Mouse (Mus musculus) limb, embryonic 15.5 days (tissue): ENCODE measurements around the gene Pradc1. TPM values are rescaled to one million over a fixed set of nuclear protein-coding genes. Genes with fewer than 3 reads are reported as not detected.
"Not testable (repeated sequence)": the region's sequence is repeated elsewhere in the genome, so short reads cannot be mapped to it uniquely, and the experiment has no call there.

Experiments
- ATAC-seq: fragments of 200-750 bp; cut with Nextera tagmentation; 2 replicates; pipeline ENCODE4 v1.8.0; 2017; ENCODE audit warnings: low read depth, moderate TSS enrichment; ENCODE audit not compliant: insufficient number of reproducible peaks, low FRiP score, low TSS enrichment
- H3K27ac ChIP-seq: fragments of 300-500 bp; sonication (generic); 2 replicates; pipeline ENCODE4 v1.5.1; 2015; ENCODE audit warnings: moderate library complexity, mild to moderate bottlenecking, inconsistent platforms
- H3K27me3 ChIP-seq: fragments of 300-500 bp; sonication (generic); 2 replicates; pipeline ENCODE4 v1.6.1; 2015; ENCODE audit warnings: inconsistent platforms
- H3K36me3 ChIP-seq: fragments of 300-500 bp; sonication (generic); 2 replicates; pipeline ENCODE4 v1.6.1; 2015; ENCODE audit warnings: inconsistent platforms
- H3K4me1 ChIP-seq: fragments of 300-500 bp; sonication (generic); 2 replicates; pipeline ENCODE4 v1.6.1; 2015; ENCODE audit warnings: inconsistent platforms
- H3K4me2 ChIP-seq: fragments of 300-500 bp; sonication (generic); 2 replicates; pipeline ENCODE4 v1.6.1; 2015; ENCODE audit warnings: mild to moderate bottlenecking, inconsistent platforms
- H3K4me3 ChIP-seq: fragments of 300-500 bp; sonication (generic); 2 replicates; pipeline ENCODE4 v1.5.1; 2015; ENCODE audit warnings: mild to moderate bottlenecking, inconsistent platforms
- H3K9ac ChIP-seq: fragments of 300-500 bp; sonication (generic); 2 replicates; pipeline ENCODE4 v1.6.1; 2015; ENCODE audit warnings: inconsistent platforms
- H3K9me3 ChIP-seq: fragments of 300-500 bp; sonication (generic); 2 replicates; pipeline ENCODE4 v1.6.1; 2016; ENCODE audit warnings: inconsistent platforms
- WGBS: fragments of 180-500 bp; shearing (Covaris S2); methylation state at CpG from one replicate; pipeline ENCODE4 v1.1.7; 2015; 5-methylcytosine and 5-hydroxymethylcytosine counted together
- polyA plus RNA-seq: library from polyadenylated mRNA; unstranded; fragments of >200 nt; fragmentation: Nextera tagmentation; extraction: Ambion mirVana; gene quantifications from 2 replicates; pipeline ENCODE4 v1.2.1, GENCODE M21; 2015

Gene Pradc1
- polyA plus RNA-seq, 1 experiment from 2014 or later = 37.2 TPM

DNA sequence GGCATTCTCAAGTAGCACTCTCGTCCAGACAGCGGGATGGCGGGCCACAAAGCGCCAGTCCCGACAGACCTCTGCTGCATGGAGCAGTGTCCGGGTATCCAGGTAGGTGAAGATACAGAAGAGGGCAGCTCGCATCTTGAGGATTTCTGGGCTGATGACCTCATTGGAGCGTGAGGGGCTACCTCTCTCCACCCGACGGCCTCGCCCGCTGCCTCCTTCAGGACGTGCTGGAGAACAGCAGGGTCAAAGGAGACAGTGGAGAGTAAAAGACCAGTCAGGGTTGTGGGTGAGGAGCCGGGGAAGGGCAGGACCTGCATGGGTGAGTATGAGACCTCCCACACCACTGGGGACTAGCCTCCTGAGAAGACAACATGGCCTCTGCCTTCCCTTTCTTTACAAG lies 26.6 kb upstream of the Pradc1 start:
- Histone ChIP-seq H3K9ac (no peak overlapping the region), H3K36me3 (no peaks in the 10 kb centered on the region)

DNA sequence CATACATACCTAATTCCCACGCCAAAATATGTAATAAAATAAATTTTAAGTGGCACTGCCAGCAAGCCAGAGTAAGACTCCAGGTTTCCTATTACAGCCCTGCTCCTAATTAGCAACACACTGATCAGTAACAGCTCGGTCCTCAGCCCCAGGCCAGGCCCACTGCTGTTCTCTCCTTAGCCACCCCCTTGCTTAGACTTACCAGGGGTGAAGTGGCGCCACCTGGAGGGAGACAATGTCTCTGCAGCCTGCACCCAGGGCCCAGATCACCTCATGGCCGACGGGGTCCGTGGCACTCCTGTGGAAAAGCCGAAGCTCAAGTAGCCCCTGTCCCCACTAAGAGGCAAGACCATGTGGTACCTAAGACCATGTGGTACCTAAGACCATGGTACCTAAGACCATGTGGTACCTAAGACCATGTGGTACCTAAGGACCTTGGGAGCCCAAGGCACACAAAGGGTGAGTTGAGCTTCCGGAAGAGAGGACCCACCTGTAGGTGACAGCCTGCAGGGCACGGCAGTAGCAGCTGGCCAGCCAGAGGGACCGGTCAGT lies 25.7 kb upstream of the Pradc1 start:
- no peaks in the 10 kb centered on the region for H3K36me3 ChIP-seq
- no peak overlapping the region for H3K4me3 ChIP-seq
- H3K4me1 ChIP-seq = no peaks in the 10 kb centered on the region
- 32% methylated on average over 10 of the region's 10 CpGs for WGBS
- no peak overlapping the region for H3K4me2 ChIP-seq
- peaks cover 35% of the 10 kb centered on the region for H3K27me3 ChIP-seq
- H3K9ac ChIP-seq = no peak overlapping the region
- H3K9me3 ChIP-seq = no peaks in the 10 kb centered on the region
- ATAC-seq = no peak
- H3K27ac ChIP-seq = no peak overlapping the region

More for the DNA sequence above, 26.6 kb upstream of the Pradc1 start:
- WGBS = 43% methylated on average over 14 of the region's 14 CpGs
- H3K27ac ChIP-seq = no peak overlapping the region
- H3K27me3 ChIP-seq = peaks cover 43% of the 10 kb centered on the region
- H3K4me1 ChIP-seq = no peaks in the 10 kb centered on the region
- no peak overlapping the region for H3K4me3 ChIP-seq
- no peak overlapping the region for H3K4me2 ChIP-seq
- H3K9me3 ChIP-seq = no peaks in the 10 kb centered on the region
- ATAC-seq = no peak

DNA sequence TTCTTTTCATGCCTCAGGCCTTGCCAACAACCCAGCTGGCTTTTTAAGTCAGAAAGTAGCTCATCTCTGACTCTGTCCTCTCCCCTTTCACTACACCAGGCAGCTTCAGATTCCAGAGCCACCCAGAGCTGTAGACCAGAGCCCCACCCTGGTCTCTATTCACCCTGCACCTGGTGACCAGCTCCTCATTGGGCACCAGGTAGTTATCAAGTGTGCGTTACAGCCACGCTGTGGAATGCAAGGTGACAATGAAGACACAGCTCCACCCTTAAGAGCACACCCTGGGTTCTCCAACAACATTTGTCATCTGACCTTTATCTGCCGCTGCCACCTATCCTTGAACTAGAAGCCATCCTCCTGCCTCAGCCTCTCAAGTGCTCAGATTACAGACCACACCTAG lies 23.8 kb upstream of the Pradc1 start:
- Histone ChIP-seq H3K4me2 (no peak overlapping the region), H3K27ac (no peak overlapping the region), H3K36me3 (no peaks in the 10 kb centered on the region), H3K9ac (no peak overlapping the region), H3K27me3 (peaks cover 27% of the 10 kb centered on the region), H3K4me1 (no peaks in the 10 kb centered on the region), H3K4me3 (no peak overlapping the region), H3K9me3 (no peaks in the 10 kb centered on the region)
- ATAC-seq = no peak
- 77% methylated on average over 3 of the region's 3 CpGs for WGBS

DNA sequence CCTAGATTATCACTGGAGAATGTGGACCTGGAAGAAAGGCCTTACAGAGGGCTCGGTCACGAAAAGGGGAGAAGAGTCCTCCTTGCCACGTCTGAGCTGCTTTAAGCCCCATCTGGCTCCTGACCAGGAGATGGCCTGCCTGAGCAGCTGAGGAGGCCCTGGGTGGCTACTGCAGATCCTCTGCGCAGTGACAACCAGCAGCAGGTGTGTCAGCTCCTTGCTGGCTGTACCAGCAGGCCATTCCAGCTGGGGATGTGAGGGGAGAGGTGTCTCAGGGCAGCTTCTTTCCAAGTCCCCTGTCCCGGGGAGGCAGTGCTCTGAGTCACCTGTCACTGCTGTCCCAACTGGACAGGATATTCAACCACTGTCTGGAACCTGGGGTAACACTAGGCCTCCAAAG lies 20.8 kb upstream of the Pradc1 start:
- Histone ChIP-seq H3K27me3 (0 out of 2 replicates have a peak, but pooled peaks cover under 1% of the 10 kb centered on the region), H3K9me3 (no peaks in the 10 kb centered on the region), H3K4me2 (no peak overlapping the region), H3K27ac (no peak overlapping the region), H3K4me3 (no peak overlapping the region), H3K4me1 (no peaks in the 10 kb centered on the region), H3K9ac (no peak overlapping the region), H3K36me3 (peaks cover 20% of the 10 kb centered on the region)
- no peak for ATAC-seq
- WGBS = 56% methylated on average over 5 of the region's 5 CpGs

DNA sequence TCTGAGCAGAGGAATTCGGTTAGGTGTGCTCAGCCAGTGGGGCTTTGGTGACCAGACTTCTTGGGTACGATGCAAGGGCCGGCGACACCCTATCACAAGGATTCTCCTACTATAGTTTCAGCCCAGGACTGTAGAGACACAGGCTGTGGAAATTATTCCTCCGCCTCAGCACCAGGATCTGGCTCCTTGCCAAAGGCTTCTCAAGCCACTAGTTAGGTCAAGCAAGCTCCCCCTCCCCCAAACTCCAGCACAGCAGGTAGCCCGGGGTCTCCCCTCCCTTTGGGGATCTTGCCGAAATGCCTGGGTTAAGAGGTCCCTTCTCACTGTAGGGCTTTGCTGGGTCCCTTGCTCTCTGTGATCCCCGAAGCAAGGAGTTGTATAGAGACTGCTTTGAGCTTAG lies 20.2 kb upstream of the Pradc1 start:
- H3K9ac ChIP-seq = no peak overlapping the region
- H3K27ac ChIP-seq = no peak overlapping the region
- H3K36me3 ChIP-seq = peaks cover 26% of the 10 kb centered on the region
- no peaks in the 10 kb centered on the region for H3K27me3 ChIP-seq
- no peaks in the 10 kb centered on the region for H3K4me1 ChIP-seq
- no peak overlapping the region for H3K4me3 ChIP-seq
- WGBS = 57% methylated on average over 8 of the region's 8 CpGs
- H3K9me3 ChIP-seq = no peaks in the 10 kb centered on the region
- no peak overlapping the region for H3K4me2 ChIP-seq
- no peak for ATAC-seq

DNA sequence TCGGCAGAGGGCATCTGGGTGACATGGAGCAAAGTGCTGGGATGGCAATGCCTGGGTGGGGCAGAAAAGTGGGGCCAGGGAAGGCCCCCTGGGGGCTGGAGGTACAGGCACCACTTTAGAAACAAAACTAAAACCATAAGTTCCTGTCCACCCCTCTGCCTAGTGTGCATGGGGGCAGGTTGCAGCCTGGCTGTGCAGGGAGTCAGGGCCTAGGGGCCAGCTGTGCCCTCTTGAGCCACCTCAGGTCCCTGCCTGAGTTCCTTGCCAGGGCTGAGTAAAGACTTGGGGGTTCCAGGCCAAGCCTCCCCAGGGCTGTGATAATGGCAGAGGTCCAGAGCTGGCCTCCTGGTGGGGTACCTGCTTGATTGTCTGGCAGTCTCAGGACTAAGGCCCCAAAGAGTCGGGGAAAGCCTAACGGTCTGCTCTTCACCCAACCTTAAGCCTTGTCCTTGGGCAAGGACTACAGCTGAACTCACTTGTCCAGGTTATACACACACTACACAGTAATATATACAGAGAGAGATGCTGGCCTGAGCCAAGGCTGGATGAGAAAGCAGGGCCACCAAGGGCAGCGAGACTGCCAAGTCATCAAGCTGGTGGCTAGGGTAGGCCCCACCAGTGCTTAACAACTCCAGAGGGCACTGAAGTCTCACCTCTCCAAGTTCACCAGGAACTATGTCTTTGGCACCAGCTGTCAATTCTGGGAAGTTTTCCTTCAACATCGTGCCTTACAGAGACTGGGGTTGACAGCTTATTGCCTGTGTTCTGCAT lies 18.1 kb upstream of the Pradc1 start:
- ATAC-seq = no peak
- Histone ChIP-seq H3K27me3 (no peaks in the 10 kb centered on the region), H3K27ac (no peak overlapping the region), H3K4me1 (no peaks in the 10 kb centered on the region), H3K4me2 (no peak overlapping the region), H3K4me3 (no peak overlapping the region), H3K36me3 (peaks cover 47% of the 10 kb centered on the region), H3K9ac (no peak overlapping the region), H3K9me3 (no peaks in the 10 kb centered on the region)
- 66% methylated on average over 5 of the region's 5 CpGs for WGBS

DNA sequence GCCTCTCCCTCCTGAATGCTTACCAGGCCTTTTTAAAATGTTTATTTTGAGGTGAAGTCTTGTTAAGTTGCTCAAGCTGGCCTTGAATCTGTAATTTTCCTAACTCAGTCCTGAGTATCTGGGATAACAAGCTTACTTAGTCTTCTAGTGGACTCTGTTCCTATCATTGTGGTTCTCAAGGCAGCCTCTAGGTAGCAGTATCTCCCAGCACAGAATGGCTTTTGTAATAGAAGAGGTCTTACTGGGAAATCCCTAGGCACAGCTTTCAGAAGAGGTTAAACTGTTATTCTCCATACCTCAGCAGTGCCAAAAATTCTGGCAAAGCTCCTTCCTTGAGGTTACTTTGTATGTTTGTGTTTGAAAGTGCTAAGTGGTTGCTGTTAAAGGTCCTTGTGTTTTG lies 13.6 kb upstream of the Pradc1 start:
- H3K36me3 ChIP-seq = peaks cover 90% of the 10 kb centered on the region
- no peaks in the 10 kb centered on the region for H3K27me3 ChIP-seq
- no peak for ATAC-seq
- no peak overlapping the region for H3K4me3 ChIP-seq
- no peak overlapping the region for H3K9ac ChIP-seq
- no peaks in the 10 kb centered on the region for H3K4me1 ChIP-seq
- H3K4me2 ChIP-seq = no peak overlapping the region
- H3K27ac ChIP-seq = no peak overlapping the region
- no peaks in the 10 kb centered on the region for H3K9me3 ChIP-seq

DNA sequence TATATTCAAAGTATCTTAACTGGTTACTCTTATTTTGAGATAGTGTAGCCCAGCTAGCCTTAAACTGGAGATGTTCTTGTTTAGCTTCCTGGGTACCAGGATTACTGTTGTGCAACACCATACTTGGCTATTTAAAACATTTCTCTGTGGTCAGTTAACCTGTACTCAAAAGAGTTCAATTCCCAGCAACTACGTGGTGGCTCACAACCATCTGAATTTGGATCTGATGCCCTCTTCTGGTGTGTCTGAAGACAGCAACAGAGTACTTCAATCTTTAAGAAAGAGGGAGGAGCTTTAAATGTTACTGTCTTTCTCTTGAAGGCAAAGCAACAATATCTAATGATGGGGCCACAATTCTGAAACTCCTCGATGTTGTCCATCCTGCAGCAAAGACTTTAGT lies 7.9 kb upstream of the Pradc1 start:
- Histone ChIP-seq H3K4me2 (no peak overlapping the region), H3K4me3 (no peak overlapping the region), H3K27me3 (no peaks in the 10 kb centered on the region), H3K9ac (no peak overlapping the region), H3K4me1 (peaks cover 14% of the 10 kb centered on the region; the same call in 1 of the 2 replicates), H3K9me3 (no peaks in the 10 kb centered on the region), H3K27ac (no peak overlapping the region), H3K36me3 (peaks cover 59% of the 10 kb centered on the region)
- 84% methylated on average over 2 of the region's 2 CpGs for WGBS
- no peak for ATAC-seq

DNA sequence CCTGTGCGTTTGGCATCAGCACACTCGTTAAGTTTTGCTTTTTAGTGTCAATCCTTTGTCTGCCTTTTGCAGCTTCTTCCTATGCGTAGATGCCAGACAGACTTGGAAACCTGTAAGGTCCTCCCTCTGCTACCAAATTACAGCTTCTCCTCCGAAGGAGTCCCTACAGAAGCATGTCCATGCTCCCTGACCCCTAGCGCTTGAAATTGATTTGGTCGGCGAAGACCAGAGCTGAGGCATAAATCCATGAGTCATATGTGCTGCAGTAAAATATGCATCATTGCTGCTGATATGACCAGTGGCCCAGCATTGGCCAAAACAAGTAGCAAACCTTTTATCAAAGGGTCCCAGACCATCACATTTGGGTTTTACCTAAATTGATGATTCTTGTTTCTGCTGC lies 1.0 kb upstream of the Pradc1 start:
- H3K27me3 ChIP-seq = no peaks in the 10 kb centered on the region
- 10% methylated on average over 7 of the region's 7 CpGs for WGBS
- no peaks in the 10 kb centered on the region for H3K36me3 ChIP-seq
- H3K27ac ChIP-seq = no peak overlapping the region
- peaks cover 39% of the 10 kb centered on the region for H3K4me1 ChIP-seq
- peak overlapping the region; percentile 81 for H3K4me3 ChIP-seq
- no peaks in the 10 kb centered on the region for H3K9me3 ChIP-seq
- H3K9ac ChIP-seq = peak overlapping the region; percentile 78
- ATAC-seq = no peak
- H3K4me2 ChIP-seq = peak overlapping the region; percentile 96

DNA sequence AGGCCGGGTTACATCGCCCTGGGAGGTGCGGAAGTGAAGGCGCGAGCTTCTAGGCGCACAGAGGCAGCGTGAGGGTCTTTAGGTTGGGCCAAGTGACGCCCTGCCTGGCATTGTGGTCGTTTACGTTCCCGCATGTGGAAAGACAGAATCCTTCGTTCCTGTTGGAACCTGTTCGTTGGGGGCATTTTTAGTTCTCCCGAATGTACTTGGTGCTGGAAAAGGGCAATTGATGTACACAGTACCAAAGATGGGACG lies 568 bp upstream of the Pradc1 start:
- Histone ChIP-seq H3K27ac (peak overlapping the region; percentile 93), H3K4me3 (peak overlapping the region; percentile 81), H3K9ac (peak overlapping the region; percentile 78), H3K9me3 (no peaks in the 10 kb centered on the region), H3K36me3 (peaks cover 3% of the 10 kb centered on the region), H3K27me3 (no peaks in the 10 kb centered on the region), H3K4me1 (peaks cover 39% of the 10 kb centered on the region), H3K4me2 (peak overlapping the region; percentile 96)
- WGBS = 0% methylated on average over 15 of the region's 15 CpGs
- no peak for ATAC-seq

DNA sequence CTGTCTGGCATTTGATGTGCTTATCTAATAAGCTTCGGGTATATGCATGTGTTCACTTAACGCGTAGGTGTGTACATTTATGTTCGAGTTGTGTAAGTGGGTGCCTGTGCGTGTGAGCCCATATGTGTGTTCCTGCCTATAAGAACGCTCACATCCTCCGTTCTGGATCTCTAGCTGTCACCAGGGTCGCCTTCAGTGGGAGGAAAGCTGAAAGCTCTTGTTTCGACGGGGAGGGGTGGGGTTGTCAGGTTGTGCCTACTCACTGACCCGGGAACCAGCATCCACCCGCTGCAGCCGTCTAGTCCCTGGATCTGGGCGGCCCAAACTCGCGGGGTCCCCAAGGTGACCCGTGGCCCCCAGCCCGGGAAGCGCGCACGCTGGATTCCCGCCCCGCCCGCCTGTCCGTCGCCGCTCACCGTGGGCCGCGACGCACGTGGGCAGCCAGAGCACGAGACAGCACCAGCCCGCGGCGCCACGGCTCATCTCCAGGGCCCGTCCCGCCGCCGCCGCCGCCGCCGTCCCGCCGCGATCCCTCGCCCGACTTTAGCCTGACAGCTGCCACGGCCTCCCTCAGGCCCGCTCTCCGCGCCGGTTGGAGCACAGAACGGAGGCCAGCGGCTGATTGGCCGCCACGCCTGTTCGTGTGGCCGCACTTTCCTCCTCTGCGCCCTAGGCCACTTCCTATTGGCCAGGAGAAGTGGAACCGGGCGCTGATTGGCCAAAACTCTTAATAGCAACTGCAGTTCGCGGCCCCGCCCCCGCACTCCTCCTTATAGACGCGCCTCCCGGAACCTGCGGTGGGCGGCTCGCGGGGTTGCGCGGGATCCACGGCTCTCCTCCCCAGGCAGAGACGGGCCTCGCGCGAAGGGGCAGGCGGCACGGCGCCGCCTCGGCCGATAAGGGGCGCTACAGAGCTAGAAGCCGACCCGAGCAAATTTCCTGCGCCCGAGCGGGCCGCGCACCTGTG lies 790 bp downstream of the Pradc1 start, which contains the start of gene Cct7:
Gene Cct7, plus strand, starts transcription at position 818 of the 967 bp plus-strand sequence.
- Histone ChIP-seq H3K27me3 (no peaks in the 10 kb centered on the region), H3K4me2 (peak within 1 kb of the TSS; percentile 96), H3K27ac (peak within 1 kb of the TSS; percentile 93), H3K4me3 (peak within 1 kb of the TSS; percentile 81), H3K9me3 (no peaks in the 10 kb centered on the region), H3K36me3 (peaks cover 16% of the 10 kb centered on the region), H3K4me1 (peaks cover 32% of the 10 kb centered on the region), H3K9ac (peak within 1 kb of the TSS; percentile 78)
- WGBS = 2% methylated on average over 77 of the region's 96 CpGs
- peak; percentile 94 for ATAC-seq

DNA sequence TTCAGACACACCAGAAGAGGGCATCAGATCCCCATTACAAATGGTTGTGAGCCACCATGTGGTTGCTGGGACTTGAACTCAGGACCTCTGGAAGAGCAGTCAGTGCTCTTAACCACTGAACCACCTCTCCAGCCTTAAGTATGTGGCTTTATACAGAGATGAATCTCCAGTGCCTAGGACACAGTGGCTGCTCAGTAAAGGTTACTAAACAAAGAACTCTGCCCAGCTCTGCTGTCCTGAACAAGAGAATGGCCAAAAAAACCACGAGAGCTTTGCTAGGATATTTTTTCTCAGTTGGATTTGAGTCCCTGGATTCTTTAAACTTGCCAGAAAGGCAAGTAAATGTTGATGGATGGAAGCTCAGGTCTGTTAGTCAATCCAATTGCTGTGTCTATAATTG lies 1.6 kb downstream of the Pradc1 start:
- H3K4me2 ChIP-seq = peak overlapping the region; percentile 96; the same call in 1 of the 2 replicates
- H3K4me3 ChIP-seq = peak overlapping the region; percentile 81; the same call in 1 of the 2 replicates
- peaks cover 25% of the 10 kb centered on the region for H3K36me3 ChIP-seq

More for the DNA sequence above, 1.6 kb downstream of the Pradc1 start:
- not testable (repeated sequence) for H3K9me3 ChIP-seq, H3K9ac ChIP-seq, ATAC-seq, H3K27me3 ChIP-seq, H3K27ac ChIP-seq
- WGBS = 71% methylated on average over 1 of the region's 1 CpGs
- H3K4me1 ChIP-seq = peaks cover 29% of the 10 kb centered on the region
